Mouse (Mus musculus) urinary bladder, postnatal 14 days (tissue): ENCODE measurements at regions not wholly inside any gene's neighbourhood (a gene's known extent, or its start where the extent isn't known, plus 50 kb on each side); places are given as distances from the start of the nearest gene placed in this dataset.

Experiments used
- DNase-seq: peaks from one replicate; pipeline ENCODE4 v3.0.0; 2021; ENCODE audit warnings: low spot score

GRCm38 (mm10) chr1:122607309-122607708, 1039.5 kb upstream of the Ddx18 start:
- no peak for DNase-seq

- DNase-seq = no peak
Measured at GRCm38 (mm10) chr1:122575954-122576353, 1008.2 kb upstream of the Ddx18 start.

GRCm38 (mm10) chr1:122551596-122551995, 983.8 kb upstream of the Ddx18 start:
- no peak for DNase-seq

- DNase-seq = no peak
Measured at GRCm38 (mm10) chr1:122509580-122509979, 941.8 kb upstream of the Ddx18 start.

GRCm38 (mm10) chr1:122501707-122502106, 933.9 kb upstream of the Ddx18 start:
- no peak for DNase-seq

- DNase-seq = no peak
Measured at GRCm38 (mm10) chr1:122478003-122478402, 910.2 kb upstream of the Ddx18 start.

GRCm38 (mm10) chr1:122463931-122464330, 896.1 kb upstream of the Ddx18 start:
- DNase-seq = no peak

GRCm38 (mm10) chr1:122459056-122459455, 891.3 kb upstream of the Ddx18 start:
- no peak for DNase-seq

GRCm38 (mm10) chr1:122454881-122455280, 887.1 kb upstream of the Ddx18 start:
- DNase-seq = no peak

GRCm38 (mm10) chr1:122453617-122454016, 885.8 kb upstream of the Ddx18 start:
- no peak for DNase-seq

- no peak for DNase-seq
Measured at GRCm38 (mm10) chr1:122439358-122439757, 871.6 kb upstream of the Ddx18 start.

GRCm38 (mm10) chr1:122423503-122423902, 855.7 kb upstream of the Ddx18 start:
- no peak for DNase-seq

GRCm38 (mm10) chr1:122396342-122396741, 828.6 kb upstream of the Ddx18 start:
- no peak for DNase-seq

- DNase-seq = no peak
Measured at GRCm38 (mm10) chr1:122393660-122394355, 826.0 kb upstream of the Ddx18 start.

GRCm38 (mm10) chr1:122357015-122357414, 789.2 kb upstream of the Ddx18 start:
- peak; percentile 97 for DNase-seq

- DNase-seq = no peak
Measured at GRCm38 (mm10) chr1:122351530-122351929, 783.7 kb upstream of the Ddx18 start.

GRCm38 (mm10) chr1:122333267-122333666, 765.5 kb upstream of the Ddx18 start:
- DNase-seq = no peak

GRCm38 (mm10) chr1:122328276-122328675, 760.5 kb upstream of the Ddx18 start:
- no peak for DNase-seq
